ENCODE assay signal across 14 mouse cellular contexts in genomic region chr1:51551624-51552023, GRCm38 (mm10).
"Had no signal": no experiment of that assay in that cellular context is flagged by ENCODE, and none has a peak within 500 bp of the region (broad histone marks: within the 10 kb centered on the region; RNA-seq: fewer than 3 reads in every experiment).

No protein-coding gene starts in this region.

- H3K4me1 ChIP-seq: limb, embryonic 15.5 days; liver, embryonic 12.5 days; midbrain, embryonic 10.5 days; midbrain, embryonic 15.5 days; neural tube, embryonic 13.5 days had no signal

- H3K9ac ChIP-seq: limb, embryonic 15.5 days; liver, embryonic 12.5 days; midbrain, embryonic 15.5 days; neural tube, embryonic 13.5 days had no signal

- ATAC-seq: intestine, embryonic 16.5 days; liver, embryonic 12.5 days; midbrain, embryonic 15.5 days had no signal

- DNase-seq: kidney, adult 2 months; kidney, postnatal 14 days; layer of hippocampus, adult 9-11 months; layer of hippocampus, postnatal 36 days; retina, postnatal 1 day; right cerebral cortex, postnatal 4 days; spleen, adult 18-20 months; thymus, postnatal 36 days had no signal

- H3K9me3 ChIP-seq: limb, embryonic 15.5 days; liver, embryonic 12.5 days; midbrain, embryonic 10.5 days; midbrain, embryonic 15.5 days; neural tube, embryonic 13.5 days had no signal

- H3K4me2 ChIP-seq: limb, embryonic 15.5 days; liver, embryonic 12.5 days; midbrain, embryonic 15.5 days; neural tube, embryonic 13.5 days had no signal

- H3K27me3 ChIP-seq: limb, embryonic 15.5 days; liver, embryonic 12.5 days; midbrain, embryonic 15.5 days; neural tube, embryonic 13.5 days had no signal

- H3K4me3 ChIP-seq: limb, embryonic 15.5 days; liver, embryonic 12.5 days; midbrain, embryonic 10.5 days; midbrain, embryonic 15.5 days; neural tube, embryonic 13.5 days had no signal

- H3K36me3 ChIP-seq: limb, embryonic 15.5 days; liver, embryonic 12.5 days; midbrain, embryonic 10.5 days; midbrain, embryonic 15.5 days; neural tube, embryonic 13.5 days had no signal

- H3K27ac ChIP-seq: limb, embryonic 15.5 days; liver, embryonic 12.5 days; midbrain, embryonic 10.5 days; midbrain, embryonic 15.5 days; neural tube, embryonic 13.5 days had no signal
